Mouse (Mus musculus) liver, embryonic 15.5 days (tissue): ENCODE measurements around the gene Slc17a8. TPM values are rescaled to one million over a fixed set of nuclear protein-coding genes. Genes with fewer than 3 reads are reported as not detected.
"Not testable (repeated sequence)": the region's sequence is repeated elsewhere in the genome, so short reads cannot be mapped to it uniquely, and the experiment has no call there.

Source experiments
- ATAC-seq: fragments of 200-750 bp; cut with Nextera tagmentation; 2 replicates; pipeline ENCODE4 v1.8.0; 2017; ENCODE audit warnings: moderate number of reproducible peaks, mild to moderate bottlenecking, moderate library complexity; ENCODE audit not compliant: insufficient read depth
- H3K27ac ChIP-seq: fragments of 300-500 bp; sonication (generic); replicated peaks from 2 replicates; pipeline ENCODE4 v1.5.1; 2015; ENCODE audit warnings: mild to moderate bottlenecking, inconsistent platforms
- H3K27me3 ChIP-seq: fragments of 300-500 bp; sonication (generic); 2 replicates; pipeline ENCODE4 v1.6.1; 2015; ENCODE audit warnings: mild to moderate bottlenecking, inconsistent platforms
- H3K36me3 ChIP-seq: fragments of 300-500 bp; sonication (generic); replicated peaks from 2 replicates; pipeline ENCODE4 v1.6.1; 2015; ENCODE audit warnings: moderate library complexity, mild to moderate bottlenecking, inconsistent platforms
- H3K4me1 ChIP-seq: fragments of 300-500 bp; sonication (generic); replicated peaks from 2 replicates; pipeline ENCODE4 v1.6.1; 2015; ENCODE audit warnings: inconsistent platforms
- H3K4me2 ChIP-seq: fragments of 300-500 bp; sonication (generic); 2 replicates; pipeline ENCODE4 v1.6.1; 2015; ENCODE audit warnings: moderate library complexity, mild to moderate bottlenecking, inconsistent platforms
- H3K4me3 ChIP-seq: fragments of 300-500 bp; sonication (generic); replicated peaks from 2 replicates; pipeline ENCODE4 v1.5.1; 2015; ENCODE audit warnings: mild to moderate bottlenecking, inconsistent platforms
- H3K9ac ChIP-seq: fragments of 300-500 bp; sonication (generic); 2 replicates; pipeline ENCODE4 v1.6.1; 2015; ENCODE audit warnings: moderate library complexity, mild to moderate bottlenecking, inconsistent platforms
- H3K9me3 ChIP-seq: fragments of 300-500 bp; sonication (generic); replicated peaks from 2 replicates; pipeline ENCODE4 v1.6.1; 2016; ENCODE audit warnings: inconsistent platforms
- WGBS: fragments of 180-500 bp; shearing (Covaris S2); methylation state at CpG from one replicate; pipeline ENCODE4 v1.1.7; 2015; ENCODE audit warnings: mixed read lengths; ENCODE audit not compliant: insufficient replicate concordance; 5-methylcytosine and 5-hydroxymethylcytosine counted together
- polyA plus RNA-seq: library from polyadenylated mRNA; unstranded; fragments of >200 nt; fragmentation: Nextera tagmentation; extraction: Ambion mirVana; gene quantifications from 2 replicates; pipeline ENCODE4 v1.2.1, GENCODE M21; 2015

Slc17a8 gene
- polyA plus RNA-seq, 1 experiment from 2014 or later, result 0.02 TPM

GRCm38 (mm10) chr10:89554885-89555284, 66.2 kb downstream of the Slc17a8 start:
- H3K36me3 ChIP-seq, H3K27me3 ChIP-seq, H3K4me2 ChIP-seq, H3K4me1 ChIP-seq, H3K27ac ChIP-seq, H3K4me3 ChIP-seq, H3K9me3 ChIP-seq, H3K9ac ChIP-seq, ATAC-seq: not testable (repeated sequence)
- 76% methylated on average over 13 of the region's 13 CpGs for WGBS

GRCm38 (mm10) chr10:89553855-89554254, 67.2 kb downstream of the Slc17a8 start:
- not testable (repeated sequence) for ATAC-seq, H3K36me3 ChIP-seq, H3K27me3 ChIP-seq, H3K4me3 ChIP-seq, H3K9me3 ChIP-seq, H3K27ac ChIP-seq, H3K4me2 ChIP-seq, H3K4me1 ChIP-seq, H3K9ac ChIP-seq
- WGBS, result 73% methylated on average over 7 of the region's 7 CpGs

- ATAC-seq, result no peak
- H3K27me3 ChIP-seq, result no peaks in the 10 kb centered on the region
- 51% methylated on average over 5 of the region's 5 CpGs for WGBS
- no peak overlapping the region for H3K4me2 ChIP-seq
- H3K4me1 ChIP-seq, result no peaks in the 10 kb centered on the region
- no peak overlapping the region for H3K9ac ChIP-seq
- H3K4me3 ChIP-seq, result no peak overlapping the region
- H3K36me3 ChIP-seq, result no peaks in the 10 kb centered on the region
- H3K9me3 ChIP-seq, result no peaks in the 10 kb centered on the region
- H3K27ac ChIP-seq, result no peak overlapping the region
Observed at GRCm38 (mm10) chr10:89553015-89553414, 68.0 kb downstream of the Slc17a8 start.

- Histone ChIP-seq H3K36me3 (no peaks in the 10 kb centered on the region), H3K4me3 (no peak overlapping the region), H3K4me2 (no peak overlapping the region), H3K4me1 (no peaks in the 10 kb centered on the region), H3K9ac (no peak overlapping the region), H3K27me3 (no peaks in the 10 kb centered on the region), H3K27ac (no peak overlapping the region), H3K9me3 (no peaks in the 10 kb centered on the region)
- ATAC-seq, result no peak
- WGBS, result 85% methylated on average over 4 of the region's 4 CpGs
Observed at GRCm38 (mm10) chr10:89551657-89552056, 69.4 kb downstream of the Slc17a8 start.

GRCm38 (mm10) chr10:89548028-89548427, 73.0 kb downstream of the Slc17a8 start:
- no peaks in the 10 kb centered on the region for H3K9me3 ChIP-seq
- H3K4me1 ChIP-seq, result no peaks in the 10 kb centered on the region
- H3K27ac ChIP-seq, result no peak overlapping the region
- no peak overlapping the region for H3K4me2 ChIP-seq
- 27% methylated on average over 6 of the region's 6 CpGs for WGBS
- ATAC-seq, result no peak
- no peaks in the 10 kb centered on the region for H3K27me3 ChIP-seq
- H3K36me3 ChIP-seq, result no peaks in the 10 kb centered on the region
- no peak overlapping the region for H3K9ac ChIP-seq
- H3K4me3 ChIP-seq, result no peak overlapping the region

GRCm38 (mm10) chr10:89546989-89547388, 74.1 kb downstream of the Slc17a8 start:
- ATAC-seq, result no peak
- WGBS, result 59% methylated on average over 2 of the region's 2 CpGs

GRCm38 (mm10) chr10:89543867-89544266, 77.2 kb downstream of the Slc17a8 start:
- no peak for ATAC-seq
- H3K27me3 ChIP-seq, result no peaks in the 10 kb centered on the region
- H3K9ac ChIP-seq, result no peak overlapping the region

More at GRCm38 (mm10) chr10:89546989-89547388, 74.1 kb downstream of the Slc17a8 start:
- no peak overlapping the region for H3K9ac ChIP-seq
- no peaks in the 10 kb centered on the region for H3K36me3 ChIP-seq
- no peaks in the 10 kb centered on the region for H3K4me1 ChIP-seq
- H3K9me3 ChIP-seq, result no peaks in the 10 kb centered on the region
- no peak overlapping the region for H3K4me3 ChIP-seq
- H3K4me2 ChIP-seq, result no peak overlapping the region
- H3K27ac ChIP-seq, result no peak overlapping the region
- H3K27me3 ChIP-seq, result no peaks in the 10 kb centered on the region

GRCm38 (mm10) chr10:89542321-89542720, 78.7 kb downstream of the Slc17a8 start:
- WGBS, result 66% methylated on average over 3 of the region's 3 CpGs
- no peaks in the 10 kb centered on the region for H3K36me3 ChIP-seq
- no peak for ATAC-seq

More at GRCm38 (mm10) chr10:89543867-89544266, 77.2 kb downstream of the Slc17a8 start:
- Histone ChIP-seq H3K36me3 (no peaks in the 10 kb centered on the region), H3K9me3 (no peaks in the 10 kb centered on the region), H3K4me3 (no peak overlapping the region), H3K4me2 (no peak overlapping the region), H3K27ac (no peak overlapping the region), H3K4me1 (no peaks in the 10 kb centered on the region)
- 63% methylated on average over 6 of the region's 6 CpGs for WGBS

GRCm38 (mm10) chr10:89532929-89533727, 87.9 kb downstream of the Slc17a8 start, which contains the start of gene Nr1h4:
Gene Nr1h4 (minus strand): TSS chr10:89533585.
- peak within 1 kb of the TSS; percentile 32 for H3K4me3 ChIP-seq
- H3K4me1 ChIP-seq, result no peaks in the 10 kb centered on the region; the same call in 1 of the 2 replicates
- H3K36me3 ChIP-seq, result no peaks in the 10 kb centered on the region
- ATAC-seq, result peak; percentile 61
- peak within 1 kb of the TSS; percentile 35 for H3K4me2 ChIP-seq
- no peaks in the 10 kb centered on the region for H3K27me3 ChIP-seq
- WGBS, result 55% methylated on average over 17 of the region's 17 CpGs
- no peaks in the 10 kb centered on the region for H3K9me3 ChIP-seq
- H3K9ac ChIP-seq, result no peak within 1 kb of the TSS
- peak within 1 kb of the TSS; percentile 67 for H3K27ac ChIP-seq

More at GRCm38 (mm10) chr10:89542321-89542720, 78.7 kb downstream of the Slc17a8 start:
- Histone ChIP-seq H3K4me2 (no peak overlapping the region), H3K9me3 (no peaks in the 10 kb centered on the region), H3K4me1 (no peaks in the 10 kb centered on the region), H3K4me3 (no peak overlapping the region), H3K9ac (no peak overlapping the region), H3K27me3 (no peaks in the 10 kb centered on the region), H3K27ac (no peak overlapping the region)

GRCm38 (mm10) chr10:89532451-89532850, 88.6 kb downstream of the Slc17a8 start:
- WGBS, result 69% methylated on average over 5 of the region's 5 CpGs
- H3K4me2 ChIP-seq, result peak overlapping the region; percentile 31; the same call in 1 of the 2 replicates
- no peaks in the 10 kb centered on the region; the same call in 1 of the 2 replicates for H3K4me1 ChIP-seq
- H3K27me3 ChIP-seq, result no peaks in the 10 kb centered on the region
- no peak for ATAC-seq
- no peaks in the 10 kb centered on the region for H3K9me3 ChIP-seq
- H3K36me3 ChIP-seq, result no peaks in the 10 kb centered on the region
- peak overlapping the region; percentile 39; the same call in 1 of the 2 replicates for H3K27ac ChIP-seq
- no peak overlapping the region for H3K9ac ChIP-seq
- peak overlapping the region; percentile 23 for H3K4me3 ChIP-seq

- WGBS, result 56% methylated on average over 2 of the region's 2 CpGs
- Histone ChIP-seq H3K27ac (peak overlapping the region; percentile 39; the same call in 1 of the 2 replicates), H3K36me3 (no peaks in the 10 kb centered on the region), H3K9me3 (no peaks in the 10 kb centered on the region), H3K4me2 (peak overlapping the region; percentile 31), H3K4me3 (no peak overlapping the region), H3K27me3 (no peaks in the 10 kb centered on the region), H3K9ac (no peak overlapping the region), H3K4me1 (no peaks in the 10 kb centered on the region; the same call in 1 of the 2 replicates)
- ATAC-seq, result peak; percentile 64
Observed at GRCm38 (mm10) chr10:89531976-89532375, 89.1 kb downstream of the Slc17a8 start.
